Mouse (Mus musculus): ENCODE results near the gene Sumo3.

Sumo3 gene

DNA sequence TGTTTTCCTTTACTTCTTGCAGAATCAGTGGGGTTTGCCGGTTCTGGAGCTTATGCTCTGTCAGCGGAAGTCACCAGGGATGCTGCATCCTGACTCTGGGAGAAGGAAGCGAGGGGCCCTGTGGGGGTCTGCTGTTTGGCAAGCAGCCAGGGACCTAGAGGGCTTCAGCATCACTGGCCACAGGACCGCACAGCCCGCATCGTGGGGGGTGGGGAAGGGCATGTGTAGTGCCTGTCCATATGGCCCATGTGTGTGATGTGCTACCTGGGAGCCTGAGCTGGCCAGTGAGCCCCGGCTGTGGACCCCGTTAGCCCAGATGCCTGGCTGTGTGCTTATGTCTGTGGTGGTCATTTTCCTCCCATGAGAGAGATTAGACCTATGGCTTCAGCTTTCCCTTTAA is 16.1 kb upstream of the Sumo3 start:
- DNase-seq, result no peak

DNA sequence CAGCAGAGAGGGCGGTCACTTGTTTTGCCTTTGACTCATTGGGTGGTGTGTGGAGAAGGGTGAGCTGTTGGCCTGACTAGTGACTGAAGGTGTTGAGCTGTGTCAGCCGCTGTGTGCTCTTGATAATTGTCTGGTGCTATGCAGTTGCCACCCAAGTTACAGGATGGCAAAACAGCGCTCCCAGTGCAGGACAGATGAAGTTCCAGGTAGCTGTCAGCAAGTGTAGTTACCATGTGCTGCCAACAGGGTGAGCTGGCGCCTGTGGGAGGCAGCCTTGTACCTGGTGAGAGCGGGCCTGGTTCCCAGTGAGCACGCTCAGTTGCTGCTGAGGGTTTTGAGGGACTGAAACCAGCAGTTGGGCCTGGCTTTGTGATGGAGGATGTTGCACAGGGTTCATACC is 15.1 kb upstream of the Sumo3 start:
- DNase-seq, result peak; percentile 69

GRCm38 (mm10) chr10:77591546-77591945 is 14.4 kb upstream of the Sumo3 start:
- no peak for DNase-seq

- DNase-seq, result no peak
Observed at GRCm38 (mm10) chr10:77596060-77596459, 9.8 kb upstream of the Sumo3 start.

GRCm38 (mm10) chr10:77603021-77603420 is 2.9 kb upstream of the Sumo3 start:
- no peak for DNase-seq

DNA sequence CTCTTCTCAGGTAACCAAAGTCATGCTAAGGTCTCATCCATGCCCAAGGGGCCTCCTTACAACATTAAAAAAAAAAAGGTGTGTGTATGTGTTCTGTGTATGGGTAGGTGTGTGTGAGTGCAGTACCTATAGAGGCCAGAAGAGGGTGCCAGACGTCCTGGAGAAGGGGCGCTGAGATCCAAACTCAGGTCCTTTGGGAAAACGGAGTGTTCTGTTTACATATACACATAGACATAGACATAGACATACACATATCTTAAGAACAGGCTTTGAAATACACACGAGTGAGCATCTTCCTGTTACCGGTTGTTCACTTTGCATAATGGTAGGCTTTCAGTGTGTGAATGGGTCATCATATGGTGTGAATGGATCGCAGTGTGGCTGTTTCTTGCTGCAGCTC is 1.8 kb upstream of the Sumo3 start:
- DNase-seq, result no peak

GRCm38 (mm10) chr10:77604958-77605357 is 939 bp upstream of the Sumo3 start:
- DNase-seq, result peak; percentile 50

DNA sequence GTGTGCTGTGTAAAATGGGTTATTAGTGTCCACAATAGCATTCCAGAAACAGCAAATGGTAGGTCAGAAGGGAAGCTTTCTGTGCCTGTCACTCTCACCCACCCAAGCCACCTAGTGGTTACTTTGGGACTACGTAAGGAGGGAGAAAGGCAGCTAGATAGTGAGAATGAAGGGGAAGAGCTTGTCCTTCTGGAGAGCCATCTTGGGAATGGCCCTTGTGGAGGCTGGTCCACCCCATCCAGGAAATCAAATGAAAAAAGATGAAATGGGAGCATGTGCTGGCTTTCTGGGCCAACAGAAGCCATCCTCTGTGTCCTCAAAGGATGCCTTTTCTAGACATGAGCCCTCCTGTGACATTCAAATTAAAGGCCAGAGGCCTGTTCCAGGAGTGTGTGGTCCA is 529 bp upstream of the Sumo3 start:
- DNase-seq, result no peak

DNA sequence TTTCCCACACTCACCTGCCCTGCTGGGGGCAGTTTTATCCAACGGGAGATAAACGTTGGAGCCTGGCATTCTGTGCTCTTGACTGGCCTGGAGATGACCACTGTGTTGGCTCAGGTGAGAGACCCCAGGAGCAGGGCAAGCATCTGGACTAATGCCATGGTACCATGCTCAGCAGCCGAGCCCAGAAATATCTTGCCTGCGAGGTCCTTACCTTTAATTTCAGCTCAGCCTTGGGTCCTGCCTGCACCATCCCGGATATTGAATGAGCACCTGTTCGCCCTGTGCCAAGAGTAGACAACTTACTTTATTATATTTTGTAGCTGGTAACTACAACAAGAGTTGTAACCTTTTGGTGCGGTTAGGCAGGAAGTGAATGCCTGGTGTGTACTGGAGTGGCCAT is 958 bp downstream of the Sumo3 start:
- DNase-seq, result no peak

DNA sequence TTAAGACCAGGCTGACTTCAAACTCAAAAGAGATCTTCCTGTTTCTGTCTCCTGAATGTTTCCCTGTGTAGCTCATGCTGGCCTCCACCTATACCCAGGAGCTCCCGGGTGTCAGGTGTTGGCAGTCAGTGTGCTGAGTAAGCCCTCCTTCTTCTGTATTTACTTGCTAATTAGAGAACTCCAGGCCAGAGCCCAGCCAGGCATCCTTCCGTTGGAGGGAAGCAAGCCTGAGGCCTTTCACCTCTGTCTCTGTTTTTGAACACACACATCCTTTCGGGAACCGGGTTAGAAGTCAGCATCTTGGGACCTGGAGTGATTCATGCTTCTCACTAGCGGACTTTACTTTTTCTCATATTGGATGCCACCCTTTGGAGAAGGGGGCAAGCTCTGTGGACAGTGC is 1.5 kb downstream of the Sumo3 start:
- no peak for DNase-seq

DNA sequence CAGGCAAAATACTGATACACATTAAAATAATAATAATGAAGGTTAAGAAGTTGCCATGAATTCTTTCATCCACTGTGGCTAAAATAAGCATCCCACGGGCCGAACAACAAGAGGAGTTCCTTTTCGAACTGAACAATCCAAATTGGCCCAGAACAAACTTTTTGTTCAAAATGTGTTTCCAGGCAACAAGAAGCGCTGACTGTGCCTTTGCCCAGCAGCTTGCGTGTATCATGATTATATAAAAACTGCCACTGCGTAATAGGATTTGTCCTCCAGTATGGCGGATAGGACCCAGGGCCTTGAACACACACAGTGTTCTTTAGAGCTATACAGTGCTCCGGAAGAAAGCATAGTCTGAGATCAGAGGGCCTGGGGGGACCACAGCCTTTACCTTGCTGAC is 2.7 kb downstream of the Sumo3 start:
- DNase-seq, result no peak

DNA sequence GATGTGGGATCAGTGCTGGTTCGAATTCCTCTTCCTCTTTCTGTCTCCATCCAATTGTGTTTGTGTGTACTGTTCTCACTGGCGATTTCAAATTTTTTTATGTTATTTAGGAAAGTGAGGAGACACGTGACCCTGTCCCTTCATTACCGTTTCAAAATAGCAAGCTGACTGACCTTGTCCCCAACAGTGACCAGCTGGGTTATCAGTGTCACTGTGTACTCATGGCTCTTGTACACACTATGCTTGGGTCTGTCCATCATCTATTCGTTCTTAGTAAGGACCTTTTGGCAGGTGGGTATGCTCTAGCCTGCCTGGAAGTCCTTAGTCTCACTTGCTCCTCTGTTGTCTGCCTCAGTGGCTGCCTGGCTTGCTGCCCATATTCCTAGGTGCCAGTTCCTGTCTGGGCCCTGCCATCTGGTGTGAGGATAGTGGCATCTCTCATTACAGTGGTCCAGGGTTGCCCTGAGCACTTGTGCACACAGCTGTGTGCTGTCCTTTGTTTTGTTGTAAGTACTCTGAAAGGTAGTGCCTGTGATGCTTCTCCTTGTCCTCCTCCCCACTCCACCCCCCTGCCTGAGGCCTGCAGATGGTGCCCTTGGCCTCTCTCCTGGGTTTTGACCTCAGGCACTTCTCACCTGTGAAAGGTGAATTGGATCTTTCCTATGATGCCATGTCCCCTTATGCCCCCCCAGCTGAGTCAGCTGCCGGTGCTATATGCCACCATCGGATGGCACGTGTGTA is 4.5 kb downstream of the Sumo3 start:
- no peak for DNase-seq

DNA sequence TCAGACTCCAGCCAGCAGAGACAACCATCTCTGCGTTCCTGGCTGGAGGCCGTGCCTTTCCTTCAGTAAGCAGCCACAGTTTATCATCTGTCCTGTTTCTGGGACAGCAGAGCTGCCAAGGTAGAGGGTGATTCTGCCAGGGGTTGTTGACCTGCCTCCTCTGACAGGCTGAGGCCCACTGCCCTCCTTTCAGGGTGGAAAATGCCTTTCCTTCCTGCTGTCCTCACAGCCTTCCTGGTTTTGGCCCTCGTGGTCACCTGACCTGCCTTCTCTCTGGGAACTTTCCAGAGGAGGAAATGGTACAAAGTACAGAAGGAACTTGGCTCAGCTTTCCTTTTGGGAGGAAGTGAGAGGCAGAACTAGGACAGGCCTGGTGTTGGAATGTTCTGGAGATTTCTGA is 7.5 kb downstream of the Sumo3 start:
- DNase-seq, result peak; percentile 70

GRCm38 (mm10) chr10:77615647-77616046 is 9.8 kb downstream of the Sumo3 start:
- no peak for DNase-seq

- no peak for DNase-seq
Observed at GRCm38 (mm10) chr10:77616166-77616565, 10.3 kb downstream of the Sumo3 start.

GRCm38 (mm10) chr10:77616926-77617325 is 11.0 kb downstream of the Sumo3 start:
- DNase-seq, result no peak

DNA sequence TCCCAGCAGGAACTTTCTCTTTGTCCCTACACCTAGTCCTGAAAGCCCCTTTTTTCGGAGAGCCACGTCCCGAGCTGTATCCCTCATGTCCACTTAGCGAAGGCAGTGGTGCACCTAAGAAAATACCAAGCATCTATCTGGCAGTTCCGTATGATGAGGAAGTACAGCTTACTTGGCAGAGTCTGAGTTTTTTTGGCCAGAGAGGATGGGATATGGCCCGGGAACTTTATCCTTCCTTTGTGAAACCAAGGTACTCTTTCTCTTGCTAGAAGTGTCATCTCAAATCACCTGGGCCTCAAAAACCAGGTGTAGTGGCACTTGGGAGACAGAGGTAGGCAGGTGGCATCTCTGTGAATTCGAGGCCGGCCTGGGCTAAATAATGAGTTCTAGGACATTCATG is 15.6 kb downstream of the Sumo3 start:
- no peak for DNase-seq

DNA sequence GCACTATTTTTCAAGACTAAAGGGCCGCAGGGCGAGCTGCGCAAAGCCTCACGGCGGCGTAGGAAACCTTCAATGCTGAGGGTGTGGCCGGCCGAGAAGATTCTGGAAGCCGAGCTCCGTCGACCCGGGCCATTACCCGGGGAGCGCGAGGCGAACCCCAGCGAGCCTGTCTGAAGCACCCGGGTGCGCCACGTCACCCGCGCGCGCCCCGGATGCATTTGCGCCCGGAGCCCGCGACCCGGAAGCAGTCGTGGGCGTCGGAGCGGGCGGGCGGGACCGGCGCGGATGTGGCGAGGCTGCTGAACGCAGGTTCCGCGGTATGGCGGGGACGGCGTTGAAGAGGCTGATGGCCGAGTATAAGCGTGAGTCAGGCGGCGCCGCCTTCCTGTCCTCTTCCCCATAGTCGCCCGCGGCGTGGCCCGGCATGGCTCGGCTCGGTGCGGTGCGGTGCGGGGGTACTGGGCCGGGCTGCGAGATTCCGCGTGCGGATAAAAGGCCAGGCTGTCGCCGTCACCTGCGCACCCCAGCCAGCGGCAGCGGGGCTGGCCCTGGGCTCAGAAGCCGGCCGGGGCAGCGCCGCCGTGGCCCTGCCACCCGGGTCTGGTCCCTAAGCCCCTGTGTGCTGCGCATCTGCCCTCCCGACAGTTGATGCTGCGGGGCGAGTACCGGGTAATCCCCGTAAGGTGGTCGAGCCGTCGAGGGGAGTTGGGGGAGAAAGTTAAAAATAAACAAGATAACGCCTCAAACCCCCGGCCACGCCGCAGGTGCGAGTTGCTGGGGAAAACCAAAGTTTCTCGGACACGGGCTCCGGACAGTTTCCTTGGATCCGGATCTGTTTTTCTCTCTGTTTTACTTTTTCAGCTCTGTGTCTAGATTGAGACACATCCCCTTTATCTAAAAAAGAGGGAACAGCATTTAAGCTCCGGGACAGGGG is 16.4 kb downstream of the Sumo3 start, which contains the start of gene Ube2g2:
Ube2g2 (plus strand) TSS at position 221 of the 934 bp plus-strand sequence.
- peak; percentile 94 for DNase-seq

- peak; percentile 62 for DNase-seq
Observed at GRCm38 (mm10) chr10:77623069-77623492, 17.2 kb downstream of the Sumo3 start.

DNA sequence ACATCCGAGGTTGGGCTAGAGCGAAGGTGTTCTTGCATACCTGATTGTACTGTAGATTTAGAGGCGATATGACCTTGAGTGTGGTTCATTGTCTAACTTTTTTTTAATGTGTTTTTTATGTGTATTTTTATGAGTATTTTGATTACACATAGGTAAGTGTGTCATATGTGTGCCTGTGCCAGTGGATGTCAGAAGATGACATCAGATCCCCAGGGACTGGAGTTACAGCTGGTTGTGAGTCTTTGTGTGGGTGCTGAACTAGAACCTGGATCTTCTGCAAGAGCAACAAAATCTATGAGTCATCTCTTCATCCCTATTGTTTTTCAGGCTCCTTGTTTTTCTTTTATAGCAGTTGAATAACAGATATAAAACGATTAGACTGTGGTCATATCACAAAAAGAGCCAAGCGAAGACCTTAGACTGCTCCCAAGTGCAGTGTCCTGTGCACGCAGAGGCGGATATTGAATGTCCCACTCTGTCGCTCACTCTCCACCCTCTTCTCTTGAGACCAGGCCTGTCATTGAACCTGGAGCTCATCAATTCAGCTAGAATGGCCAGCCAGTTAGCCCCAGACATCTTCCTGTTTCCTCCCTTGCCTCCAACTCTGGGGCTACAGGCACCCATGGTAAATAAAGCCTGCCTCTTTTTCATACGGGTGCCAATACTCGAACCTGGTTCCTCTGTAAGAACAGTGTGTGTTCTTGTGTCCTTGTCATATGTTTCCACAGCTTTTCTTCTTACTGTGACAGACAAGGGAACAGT is 17.9 kb downstream of the Sumo3 start:
- no peak for DNase-seq

- DNase-seq, result peak; percentile 79
Observed at GRCm38 (mm10) chr10:77624570-77624995, 18.7 kb downstream of the Sumo3 start.

GRCm38 (mm10) chr10:77626036-77626435 is 20.1 kb downstream of the Sumo3 start:
- DNase-seq, result no peak

- peak; percentile 30 for DNase-seq
Observed at GRCm38 (mm10) chr10:77626591-77626990, 20.7 kb downstream of the Sumo3 start.

Measured in lung, postnatal 14 days (tissue).